Mouse (Mus musculus): ENCODE measurements around the gene Prkar1a.

DNA sequence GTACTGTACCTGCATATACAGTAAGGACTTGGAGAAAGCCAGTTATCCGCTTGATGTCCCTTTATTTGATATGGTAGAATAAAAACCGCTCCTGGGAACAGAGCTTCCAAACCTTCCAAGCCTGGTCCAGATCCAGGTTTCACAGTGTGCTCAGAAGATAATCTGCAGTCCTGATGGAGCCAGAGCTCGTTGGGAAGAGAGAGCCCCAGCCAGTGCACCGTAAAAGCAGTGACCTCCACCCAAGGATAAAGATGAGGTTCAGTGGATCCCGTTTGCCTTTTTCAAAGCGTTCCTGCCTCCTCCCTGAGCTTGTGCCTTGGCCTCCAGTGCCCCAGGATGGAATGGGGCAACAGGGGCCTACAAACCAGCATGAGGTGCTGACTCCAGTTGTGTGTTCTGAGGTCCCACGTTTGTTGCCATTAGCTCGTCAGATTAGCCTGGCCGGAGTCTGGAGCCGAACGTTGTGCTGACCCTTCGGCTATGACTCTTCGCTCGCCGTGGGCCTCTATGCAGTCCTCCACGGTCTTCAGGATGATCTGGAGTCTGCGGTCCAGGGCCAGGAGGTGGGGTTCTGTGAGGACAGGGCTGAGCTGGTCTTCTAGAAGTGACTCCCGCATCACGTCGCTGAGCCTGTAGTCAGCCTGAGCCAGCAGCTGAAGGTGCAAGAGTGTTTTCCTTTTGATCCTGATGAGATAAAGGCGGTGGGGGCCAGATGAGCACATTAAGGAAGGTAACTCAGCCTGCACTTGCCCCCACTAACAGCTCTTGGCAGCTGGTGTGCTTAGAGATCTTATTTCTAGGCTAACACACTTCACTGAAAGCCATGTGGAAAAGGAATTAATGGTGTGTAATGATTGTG is 23.9 kb downstream of the Prkar1a start:
- TF ChIP-seq CTCF (conservative IDR thresholded peaks at IDR 0.05; ENCODE audit: low read length) (no peak), NANOG (IDR thresholded peaks at IDR 0.05; ENCODE audit: borderline replicate concordance, low read length) (no peak)

All from E14TG2a.4 (cell line).